Mouse (Mus musculus): ENCODE data around the gene Hist1h4h. TPM values are rescaled to one million over a fixed set of nuclear protein-coding genes. Genes with fewer than 3 reads are reported as not detected.
"Not testable (repeated sequence)": the region's sequence is repeated elsewhere in the genome, so short reads cannot be mapped to it uniquely, and the experiment has no call there.

Hist1h4h gene
- polyA plus RNA-seq, 1 experiment from 2014 or later = 7.2 TPM

GRCm38 (mm10) chr13:23526312-23526711 is 4.5 kb upstream of the Hist1h4h start:
- Histone ChIP-seq H3K4me2 (peak overlapping the region; percentile 71), H3K4me3 (peak overlapping the region; percentile 56), H3K4me1 (peaks cover 26% of the 10 kb centered on the region), H3K36me3 (no peaks in the 10 kb centered on the region), H3K27ac (replicated peaks) (peak overlapping the region; percentile 63; the same call in 1 of the 2 replicates), H3K9me3 (no peaks in the 10 kb centered on the region), H3K9ac (peak overlapping the region; percentile 78), H3K27me3 (replicated peaks) (no peaks in the 10 kb centered on the region)
- under 1% methylated on average over 17 of the region's 17 CpGs for WGBS
- no peak for ATAC-seq (ENCODE audit: extremely low read depth, insufficient number of reproducible peaks, low FRiP score, low TSS enrichment)

- H3K4me1 ChIP-seq = peaks cover 38% of the 10 kb centered on the region
- no peaks in the 10 kb centered on the region for H3K36me3 ChIP-seq
- H3K27me3 ChIP-seq (replicated peaks) = no peaks in the 10 kb centered on the region
- 84% methylated on average over 5 of the region's 5 CpGs for WGBS
- H3K9ac ChIP-seq = peak overlapping the region; percentile 70
- peak overlapping the region; percentile 99 for H3K27ac ChIP-seq (replicated peaks)
- no peaks in the 10 kb centered on the region for H3K9me3 ChIP-seq
- H3K4me2 ChIP-seq = peak overlapping the region; percentile 81
- no peak overlapping the region for H3K4me3 ChIP-seq
- ATAC-seq (ENCODE audit: extremely low read depth, insufficient number of reproducible peaks, low FRiP score, low TSS enrichment) = no peak
Measured at GRCm38 (mm10) chr13:23529005-23529404, 1.8 kb upstream of the Hist1h4h start.

DNA sequence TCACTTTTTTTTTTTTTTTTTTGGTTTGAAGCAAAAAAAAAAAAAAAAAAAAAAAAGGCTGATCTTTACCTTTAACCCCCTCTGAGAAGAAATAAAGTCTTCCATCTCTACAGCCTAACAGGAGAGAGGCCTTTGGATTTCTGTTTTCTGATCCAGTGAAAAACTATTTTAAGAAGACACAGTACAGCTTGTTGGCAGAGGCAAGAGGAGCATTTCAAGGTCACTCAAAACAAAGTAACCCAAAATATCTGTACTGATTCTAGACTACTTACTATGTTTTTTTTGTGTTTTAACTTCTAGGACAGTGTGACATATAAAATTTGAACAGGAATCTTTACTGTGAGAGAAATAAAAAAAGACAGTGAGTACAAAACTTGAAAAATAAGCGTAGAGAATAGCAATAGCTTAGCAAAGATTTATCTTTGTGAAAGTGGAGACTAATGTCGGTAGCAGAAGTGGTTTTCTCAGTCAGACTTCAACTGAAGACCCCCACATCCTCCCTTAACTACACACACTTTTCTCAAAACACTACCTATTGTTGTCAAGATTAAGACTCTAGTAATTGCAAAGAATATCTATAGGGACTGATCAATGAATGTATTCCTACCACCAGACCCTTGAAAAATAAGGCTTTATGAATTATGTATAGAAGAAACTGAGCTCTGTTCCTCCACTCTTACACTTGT is 1.2 kb upstream of the Hist1h4h start:
- Histone ChIP-seq H3K4me2 (peak overlapping the region; percentile 81), H3K4me1 (peaks cover 43% of the 10 kb centered on the region), H3K9me3 (no peaks in the 10 kb centered on the region), H3K36me3 (no peaks in the 10 kb centered on the region), H3K27me3 (replicated peaks) (no peaks in the 10 kb centered on the region), H3K4me3 (peak overlapping the region; percentile 70), H3K9ac (peak overlapping the region; percentile 92), H3K27ac (replicated peaks) (peak overlapping the region; percentile 99)
- ATAC-seq (ENCODE audit: extremely low read depth, insufficient number of reproducible peaks, low FRiP score, low TSS enrichment) = no peak
- 12% methylated on average over 2 of the region's 2 CpGs for WGBS

DNA sequence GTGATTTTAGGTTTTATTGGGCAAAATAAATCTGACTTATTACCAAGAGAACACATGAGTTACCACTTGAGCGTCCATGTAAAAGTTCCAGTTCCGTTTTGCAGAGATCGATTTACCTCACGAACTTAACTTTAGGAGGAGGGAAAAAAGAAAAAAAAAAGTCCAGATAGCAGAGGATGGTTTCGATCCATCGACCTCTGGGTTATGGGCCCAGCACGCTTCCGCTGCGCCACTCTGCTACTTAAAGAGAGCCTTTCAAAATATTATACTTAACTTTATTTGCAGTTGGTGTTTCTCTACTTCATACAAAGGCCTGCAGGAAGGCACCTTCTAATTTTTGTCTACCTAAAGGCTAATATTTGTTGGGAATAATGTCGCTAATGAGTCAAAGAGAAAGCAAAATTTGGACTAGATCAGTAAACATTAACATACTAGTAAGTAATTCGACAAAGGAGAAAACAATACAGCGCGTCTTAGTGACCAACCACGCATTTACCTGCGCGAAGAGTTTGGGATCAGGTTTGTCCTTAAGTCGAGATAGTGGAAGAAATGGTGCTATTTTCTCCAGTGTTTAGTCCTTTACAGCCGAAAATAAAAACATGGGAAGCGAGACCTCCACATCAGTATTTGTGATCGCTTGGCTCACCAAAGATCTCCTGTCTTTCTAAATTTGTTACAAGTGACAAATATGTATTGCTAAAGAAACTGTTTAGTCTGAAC is 509 bp upstream of the Hist1h4h start:
- WGBS = under 1% methylated on average over 20 of the region's 20 CpGs
- H3K4me1 ChIP-seq = peaks cover 43% of the 10 kb centered on the region

DNA sequence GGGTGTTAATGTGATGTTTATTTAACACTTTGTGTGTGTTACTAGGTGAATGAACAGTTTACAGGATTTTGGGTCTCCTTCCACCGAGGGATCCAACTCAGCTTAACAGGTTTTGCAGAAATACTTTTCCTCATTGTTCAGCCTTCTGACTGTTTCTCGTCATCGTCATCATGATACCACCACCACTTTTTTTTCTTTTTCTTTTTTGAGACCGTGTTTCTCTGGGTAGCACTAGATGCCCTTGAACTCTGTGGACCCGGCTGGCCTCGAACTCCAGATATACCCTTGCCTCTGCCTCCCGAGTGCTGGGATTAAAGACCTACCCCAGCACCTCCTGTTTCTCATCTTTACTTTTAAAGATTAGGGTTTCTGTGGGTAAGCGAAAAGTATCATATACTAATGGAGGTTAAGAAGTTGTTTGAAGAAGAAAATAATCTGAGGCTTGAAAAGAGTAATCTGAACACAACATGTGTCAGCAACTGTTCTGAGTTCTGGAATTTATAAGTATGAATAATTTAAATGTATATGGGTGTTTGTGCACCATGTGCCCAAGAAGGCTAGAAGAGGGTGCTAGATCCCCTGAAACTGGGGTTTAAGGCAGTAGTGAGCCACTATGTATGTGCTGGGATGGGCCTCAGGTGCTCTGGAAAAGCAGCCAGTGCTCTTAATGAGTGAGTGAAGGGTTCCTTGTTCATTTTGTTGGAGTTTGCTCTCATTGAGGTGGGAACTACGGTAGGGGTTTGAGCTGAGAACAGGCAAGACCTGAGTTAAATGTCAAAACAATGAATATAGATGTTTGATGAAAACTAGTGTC is 1.6 kb downstream of the Hist1h4h start:
- H3K27me3 ChIP-seq (replicated peaks) = no peaks in the 10 kb centered on the region
- H3K9me3 ChIP-seq = no peaks in the 10 kb centered on the region
- no peaks in the 10 kb centered on the region for H3K36me3 ChIP-seq
- H3K4me3 ChIP-seq = peak overlapping the region; percentile 70
- H3K27ac ChIP-seq (replicated peaks) = peak overlapping the region; percentile 99
- peaks cover 49% of the 10 kb centered on the region for H3K4me1 ChIP-seq
- no peak for ATAC-seq (ENCODE audit: extremely low read depth, insufficient number of reproducible peaks, low FRiP score, low TSS enrichment)
- 25% methylated on average over 9 of the region's 9 CpGs for WGBS
- peak overlapping the region; percentile 92 for H3K9ac ChIP-seq
- H3K4me2 ChIP-seq = peak overlapping the region; percentile 81

More for the DNA sequence above, 509 bp upstream of the Hist1h4h start:
- Histone ChIP-seq H3K4me2 (peak overlapping the region; percentile 81), H3K27me3 (replicated peaks) (no peaks in the 10 kb centered on the region), H3K36me3 (no peaks in the 10 kb centered on the region), H3K4me3 (peak overlapping the region; percentile 70), H3K9me3 (no peaks in the 10 kb centered on the region), H3K27ac (replicated peaks) (peak overlapping the region; percentile 99), H3K9ac (peak overlapping the region; percentile 92)
- ATAC-seq (ENCODE audit: extremely low read depth, insufficient number of reproducible peaks, low FRiP score, low TSS enrichment) = no peak

DNA sequence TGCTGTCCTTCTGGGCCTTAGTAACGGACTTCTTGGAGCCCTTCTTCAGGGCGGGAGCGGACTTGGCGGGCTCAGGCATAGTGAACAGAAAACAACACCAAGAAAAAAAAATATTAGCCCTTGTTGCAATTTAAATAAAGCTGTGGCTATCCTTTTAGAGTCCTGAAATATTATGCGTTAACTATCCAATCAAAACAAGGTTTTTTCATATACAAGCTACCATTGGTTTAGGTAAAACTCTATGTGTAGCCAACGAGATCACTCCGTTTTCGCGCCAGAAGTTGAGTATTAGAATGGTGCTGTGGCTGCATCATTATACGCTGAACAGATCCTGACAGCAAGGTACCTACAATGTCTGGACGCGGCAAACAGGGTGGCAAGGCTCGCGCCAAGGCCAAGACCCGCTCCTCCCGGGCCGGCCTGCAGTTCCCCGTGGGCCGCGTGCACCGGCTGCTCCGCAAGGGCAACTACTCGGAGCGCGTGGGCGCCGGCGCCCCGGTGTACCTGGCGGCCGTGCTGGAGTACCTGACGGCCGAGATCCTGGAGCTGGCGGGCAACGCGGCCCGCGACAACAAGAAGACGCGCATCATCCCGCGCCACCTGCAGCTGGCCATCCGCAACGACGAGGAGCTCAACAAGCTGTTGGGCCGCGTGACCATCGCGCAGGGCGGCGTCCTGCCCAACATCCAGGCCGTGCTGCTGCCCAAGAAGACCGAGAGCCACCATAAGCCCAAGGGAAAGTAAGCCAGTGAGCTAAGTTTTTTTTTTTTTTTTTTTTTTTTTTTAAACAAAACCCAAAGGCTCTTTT is 2.9 kb downstream of the Hist1h4h start, which contains the start of gene Hist1h2af:
Hist1h2af (plus strand) TSS at position 347 of the 808 bp plus-strand sequence.
- Histone ChIP-seq H3K27ac (replicated peaks) (peak within 1 kb of the TSS; percentile 99), H3K4me3 (peak within 1 kb of the TSS; percentile 70), H3K4me2 (peak within 1 kb of the TSS; percentile 81), H3K4me1 (peaks cover 47% of the 10 kb centered on the region), H3K9ac (peak within 1 kb of the TSS; percentile 84)
- H3K27me3 ChIP-seq (replicated peaks); H3K9me3 ChIP-seq; H3K36me3 ChIP-seq; ATAC-seq (ENCODE audit: extremely low read depth, insufficient number of reproducible peaks, low FRiP score, low TSS enrichment): not testable (repeated sequence)
- 1% methylated on average over 29 of the region's 53 CpGs for WGBS

DNA sequence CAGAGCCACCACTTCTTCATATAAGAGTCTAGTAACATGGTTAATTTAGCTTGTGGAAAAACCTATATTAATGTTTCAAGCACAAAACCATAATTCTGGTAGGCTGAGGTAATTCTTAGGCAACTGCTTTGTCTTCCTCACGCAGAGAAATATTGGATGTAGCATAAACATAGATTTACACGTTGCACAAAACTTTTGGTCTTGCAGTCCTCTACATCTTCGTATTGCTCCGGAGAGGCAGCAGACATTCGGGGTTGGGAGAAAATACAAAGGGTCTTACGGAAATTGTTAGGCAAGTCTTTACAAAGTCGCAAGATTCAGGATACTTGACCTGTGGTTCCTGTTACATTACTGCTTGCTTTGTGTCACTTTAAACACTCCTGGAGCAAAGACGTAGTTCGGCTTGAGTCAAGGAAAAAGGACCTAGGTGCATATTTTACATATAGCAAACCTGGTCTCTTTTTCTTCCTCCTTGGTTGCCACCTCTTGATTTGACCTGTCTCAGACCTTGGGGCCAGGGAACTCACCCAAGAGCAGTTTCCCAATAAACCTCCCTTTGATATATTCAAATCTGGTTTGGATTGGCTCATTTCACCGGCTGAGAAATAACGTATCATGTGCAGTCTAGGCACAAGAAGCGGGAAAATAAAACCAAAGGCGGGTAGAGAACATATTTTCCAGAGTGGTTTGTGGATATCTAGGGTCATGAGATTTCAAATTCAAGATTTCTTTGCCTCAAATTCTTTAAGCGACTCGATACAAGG is 3.7 kb downstream of the Hist1h4h start:
- Histone ChIP-seq H3K4me1 (peaks cover 42% of the 10 kb centered on the region), H3K36me3 (no peaks in the 10 kb centered on the region), H3K27me3 (replicated peaks) (no peaks in the 10 kb centered on the region), H3K9me3 (no peaks in the 10 kb centered on the region), H3K4me2 (peak overlapping the region; percentile 81), H3K4me3 (peak overlapping the region; percentile 70), H3K9ac (peak overlapping the region; percentile 84), H3K27ac (replicated peaks) (peak overlapping the region; percentile 99)
- no peak for ATAC-seq (ENCODE audit: extremely low read depth, insufficient number of reproducible peaks, low FRiP score, low TSS enrichment)
- WGBS = under 1% methylated on average over 15 of the region's 15 CpGs

DNA sequence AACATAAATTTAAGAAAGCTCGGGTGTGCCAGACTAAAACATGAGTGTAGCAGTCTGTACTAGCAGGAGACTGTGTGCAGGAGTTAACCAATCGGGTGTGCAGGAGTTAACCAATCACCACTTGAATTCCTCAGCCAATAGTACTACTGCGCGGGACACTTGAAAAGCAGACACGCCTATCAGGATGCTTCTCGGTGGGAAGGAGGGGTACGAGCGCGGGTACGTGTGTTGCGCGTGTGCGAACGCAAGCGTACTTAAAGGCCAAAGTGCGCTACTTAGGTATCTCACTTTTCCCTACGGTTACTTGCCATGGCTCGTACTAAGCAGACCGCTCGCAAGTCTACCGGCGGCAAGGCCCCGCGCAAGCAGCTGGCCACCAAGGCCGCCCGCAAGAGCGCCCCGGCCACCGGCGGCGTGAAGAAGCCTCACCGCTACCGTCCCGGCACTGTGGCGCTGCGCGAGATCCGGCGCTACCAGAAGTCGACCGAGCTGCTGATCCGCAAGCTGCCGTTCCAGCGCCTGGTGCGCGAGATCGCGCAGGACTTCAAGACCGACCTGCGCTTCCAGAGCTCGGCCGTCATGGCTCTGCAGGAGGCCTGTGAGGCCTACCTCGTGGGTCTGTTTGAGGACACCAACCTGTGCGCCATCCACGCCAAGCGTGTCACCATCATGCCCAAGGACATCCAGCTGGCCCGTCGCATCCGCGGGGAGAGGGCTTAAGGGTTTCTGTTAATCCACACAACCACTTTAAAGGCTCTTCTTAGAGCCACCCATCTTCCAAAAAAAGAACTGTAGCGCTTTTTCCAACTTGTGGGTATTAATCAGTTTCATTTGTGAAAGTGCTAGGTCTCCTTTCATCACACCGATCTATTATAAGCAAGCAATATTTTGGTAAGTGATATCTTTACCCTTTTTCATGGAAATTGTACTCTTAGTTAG is 4.6 kb downstream of the Hist1h4h start, which contains the start of gene Hist1h3g:
Hist1h3g (plus strand) TSS at position 286 of the 939 bp plus-strand sequence.
- Histone ChIP-seq H3K4me3 (peak within 1 kb of the TSS; percentile 70), H3K4me2 (peak within 1 kb of the TSS; percentile 81), H3K4me1 (peaks cover 42% of the 10 kb centered on the region), H3K9ac (peak within 1 kb of the TSS; percentile 84), H3K27ac (replicated peaks) (peak within 1 kb of the TSS; percentile 99)
- 1% methylated on average over 49 of the region's 62 CpGs for WGBS
- H3K27me3 ChIP-seq (replicated peaks); H3K9me3 ChIP-seq; H3K36me3 ChIP-seq: not testable (repeated sequence)
- peak; percentile 87 for ATAC-seq (ENCODE audit: extremely low read depth, insufficient number of reproducible peaks, low FRiP score, low TSS enrichment)

DNA sequence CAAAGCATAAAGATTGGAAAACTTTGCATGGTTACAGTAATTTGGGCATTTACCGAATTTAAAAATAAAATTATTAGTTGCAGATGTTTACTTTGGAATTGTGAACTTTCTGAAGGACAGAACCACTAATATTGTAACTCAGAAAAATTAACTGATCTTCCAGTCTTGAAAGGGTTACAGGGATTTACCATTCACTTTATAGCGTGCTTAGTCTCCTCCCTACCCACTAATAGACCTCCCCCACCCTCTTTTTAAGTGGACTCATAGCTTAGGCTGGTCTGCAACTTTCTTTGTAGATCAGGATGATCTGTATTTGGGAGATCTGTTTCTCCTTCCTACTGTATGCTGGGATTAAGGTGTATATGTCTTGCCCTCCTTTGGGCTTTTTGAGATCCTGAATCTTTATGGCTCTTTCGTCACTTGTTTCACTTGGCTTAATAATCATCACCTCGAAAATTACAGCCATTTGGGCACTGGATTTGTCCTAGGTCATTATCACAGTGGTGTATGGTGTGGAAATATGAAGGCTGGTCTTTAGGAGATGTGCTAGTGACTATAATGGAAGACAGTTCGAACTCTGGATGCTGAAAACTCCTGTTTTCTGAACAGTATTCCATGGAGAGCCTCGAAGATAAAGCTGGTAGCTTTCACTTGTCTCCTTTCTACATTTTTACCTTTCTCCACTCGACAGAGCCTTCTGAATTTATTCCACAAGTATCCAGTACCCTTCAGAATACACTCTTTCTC is 5.4 kb downstream of the Hist1h4h start:
- peak overlapping the region; percentile 84 for H3K9ac ChIP-seq
- H3K4me3 ChIP-seq = peak overlapping the region; percentile 70
- no peak for ATAC-seq (ENCODE audit: extremely low read depth, insufficient number of reproducible peaks, low FRiP score, low TSS enrichment)
- 27% methylated on average over 7 of the region's 7 CpGs for WGBS
- H3K36me3 ChIP-seq = no peaks in the 10 kb centered on the region
- H3K4me2 ChIP-seq = peak overlapping the region; percentile 81
- H3K4me1 ChIP-seq = peaks cover 42% of the 10 kb centered on the region
- H3K9me3 ChIP-seq = no peaks in the 10 kb centered on the region
- peak overlapping the region; percentile 99 for H3K27ac ChIP-seq (replicated peaks)
- H3K27me3 ChIP-seq (replicated peaks) = no peaks in the 10 kb centered on the region

Measured in heart, embryonic 13.5 days (tissue).